Mouse (Mus musculus) ovary, postnatal 10 days (tissue): ENCODE measurements at regions not wholly inside any gene's neighbourhood (a gene's known extent, or its start where the extent isn't known, plus 50 kb on each side); places are given as distances from the start of the nearest gene placed in this dataset.
"Not testable (repeated sequence)": the region's sequence is repeated elsewhere in the genome, so short reads cannot be mapped to it uniquely, and the experiment has no call there.

Source experiments
- DNase-seq: peaks from one replicate; pipeline ENCODE4 v3.0.0; 2022; ENCODE audit warnings: low spot score

DNA sequence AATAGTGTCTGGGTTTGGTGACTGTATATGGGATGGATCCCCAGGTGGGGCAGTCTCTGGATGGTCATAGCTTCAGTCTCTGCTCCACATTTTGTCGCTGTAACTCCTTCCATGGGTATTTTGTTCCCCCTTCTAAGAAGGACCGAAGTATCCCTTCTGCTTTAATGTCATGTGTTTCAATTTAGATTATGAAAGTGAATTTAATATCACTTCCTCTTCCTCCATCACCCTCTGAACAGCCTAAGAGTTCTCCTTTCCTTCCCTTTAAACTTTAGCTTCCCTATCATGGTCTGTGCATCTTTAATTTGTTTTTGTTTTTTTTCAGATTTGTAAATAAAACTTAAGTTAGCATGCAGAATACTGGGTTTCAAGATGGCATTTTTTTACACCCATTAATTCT, 211.0 kb upstream of the Phyhipl start:
- DNase-seq = no peak

DNA sequence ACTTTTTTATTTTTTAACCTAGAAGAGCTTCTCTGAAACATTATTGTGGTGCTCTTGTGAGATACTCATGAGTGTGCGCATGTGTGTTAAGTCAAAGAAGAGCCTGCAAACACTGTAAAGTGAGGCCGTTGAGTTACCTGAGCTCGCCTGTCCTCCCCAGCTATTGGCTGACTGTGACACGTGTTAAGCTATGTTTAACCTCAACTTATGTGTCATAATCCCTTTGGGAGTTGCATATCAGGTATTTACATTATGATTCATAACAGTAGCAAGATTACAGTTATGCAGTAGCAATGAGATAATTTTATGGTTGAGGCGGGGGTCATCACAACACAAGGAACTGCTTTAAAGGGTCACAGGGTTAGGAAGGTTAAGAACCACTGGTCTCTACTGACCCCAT, 208.9 kb upstream of the Phyhipl start:
- no peak for DNase-seq

DNA sequence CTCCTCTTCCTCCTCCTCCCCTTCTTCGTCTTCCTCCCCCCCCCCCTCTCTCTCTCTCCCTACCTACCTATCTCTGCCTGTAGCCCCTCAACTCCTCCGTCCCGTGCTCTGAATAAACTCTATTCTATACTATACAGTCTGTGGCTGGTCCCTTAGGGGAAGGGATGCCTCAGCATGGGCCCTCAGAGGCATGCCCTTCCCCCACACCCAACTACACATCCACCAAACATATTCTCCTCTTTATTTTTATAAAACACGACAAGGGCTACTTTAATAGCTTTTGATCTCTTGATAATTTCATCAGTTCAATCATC, 206.2 kb upstream of the Phyhipl start:
- no peak for DNase-seq

DNA sequence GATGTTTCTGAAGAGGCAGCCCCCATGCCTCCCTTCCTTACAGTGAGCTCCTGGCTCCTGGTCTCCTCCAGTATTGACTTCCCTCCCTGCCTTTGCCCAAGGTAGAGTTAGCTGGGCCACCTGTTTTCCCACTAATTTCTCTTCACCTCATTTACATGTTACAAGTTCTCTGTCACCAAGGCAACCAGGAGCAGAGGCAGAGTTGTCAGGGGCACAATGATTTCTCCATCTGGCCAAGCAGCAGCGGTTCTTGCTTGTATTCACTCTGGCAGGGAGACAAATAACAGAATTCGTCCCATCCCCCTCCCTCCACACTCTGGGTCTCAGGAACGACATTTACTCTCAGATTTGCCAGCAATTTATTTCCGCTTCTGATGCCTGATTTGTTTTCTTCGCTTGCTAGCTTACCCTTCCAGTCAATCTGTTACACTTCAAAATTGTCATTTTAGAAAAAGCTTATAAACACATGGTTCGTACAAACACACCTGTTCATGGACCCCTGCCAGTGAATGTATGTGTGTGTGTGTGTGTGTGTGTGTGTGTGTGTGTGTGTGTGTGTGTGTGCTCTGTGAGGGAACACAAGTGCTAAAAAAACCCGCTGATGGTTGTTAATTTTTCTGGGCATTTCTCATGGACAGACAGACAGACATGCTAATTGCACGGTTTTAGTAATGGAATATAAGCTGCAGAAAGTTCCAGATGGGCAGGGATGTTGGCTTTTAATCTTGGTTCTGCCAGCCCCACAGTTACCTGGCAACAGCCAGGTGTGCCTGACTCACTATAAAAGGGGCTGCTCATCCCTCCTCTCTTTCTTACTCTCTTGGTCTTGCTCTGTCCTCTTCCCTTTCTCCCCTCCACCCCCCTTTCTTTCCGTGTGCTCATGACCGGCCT, 205.6 kb upstream of the Phyhipl start:
- DNase-seq = no peak

DNA sequence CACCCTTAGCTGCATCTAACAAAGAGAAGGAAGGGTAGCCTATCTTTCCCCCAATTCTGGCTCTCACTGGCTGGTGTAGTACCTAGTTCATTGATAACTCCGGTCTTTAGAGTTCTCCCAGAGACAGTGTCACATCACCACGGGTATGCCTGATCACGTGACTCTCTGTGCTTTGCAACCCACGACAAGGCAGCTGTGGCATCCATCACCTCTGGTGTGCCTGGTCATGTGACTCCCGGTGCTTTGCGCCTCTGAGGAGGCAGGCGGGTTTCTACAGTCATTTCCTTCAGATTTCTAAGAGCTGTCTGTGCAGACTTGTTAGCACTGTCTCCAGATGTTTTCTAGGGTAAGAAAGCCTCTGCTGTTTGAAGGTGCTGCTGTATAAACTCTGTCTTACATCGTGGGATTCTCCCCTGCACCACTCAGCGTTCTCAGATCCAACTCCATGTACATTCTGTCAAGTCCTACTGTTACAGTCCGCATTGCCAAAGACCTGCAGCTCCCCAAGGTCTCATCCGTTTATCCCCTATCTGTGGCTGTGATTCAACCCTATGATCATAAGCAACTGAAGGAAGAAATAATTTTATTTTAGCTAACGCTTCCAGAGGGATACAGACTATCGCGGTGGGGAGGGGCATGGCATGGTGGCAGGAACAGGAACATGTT, 201.5 kb upstream of the Phyhipl start:
- DNase-seq = no peak

DNA sequence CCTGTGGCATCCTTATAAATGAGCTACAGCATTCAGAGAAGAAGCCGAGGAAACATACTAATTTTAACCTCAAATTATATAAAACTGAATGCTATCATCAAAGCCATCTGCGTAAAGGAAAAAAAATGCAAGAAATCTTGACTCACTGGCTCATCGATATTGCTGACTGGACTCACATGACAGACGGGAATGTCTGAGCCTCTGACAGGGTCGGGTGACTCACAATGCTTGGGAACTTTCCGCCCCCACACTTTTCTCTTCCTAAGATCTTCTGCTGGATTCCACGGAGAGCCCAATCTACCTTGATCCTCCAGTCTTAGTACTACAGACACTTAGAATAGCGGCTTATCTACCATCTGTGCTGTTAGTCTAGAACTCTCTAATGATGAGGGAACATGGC, 200.2 kb upstream of the Phyhipl start:
- DNase-seq = no peak

DNA sequence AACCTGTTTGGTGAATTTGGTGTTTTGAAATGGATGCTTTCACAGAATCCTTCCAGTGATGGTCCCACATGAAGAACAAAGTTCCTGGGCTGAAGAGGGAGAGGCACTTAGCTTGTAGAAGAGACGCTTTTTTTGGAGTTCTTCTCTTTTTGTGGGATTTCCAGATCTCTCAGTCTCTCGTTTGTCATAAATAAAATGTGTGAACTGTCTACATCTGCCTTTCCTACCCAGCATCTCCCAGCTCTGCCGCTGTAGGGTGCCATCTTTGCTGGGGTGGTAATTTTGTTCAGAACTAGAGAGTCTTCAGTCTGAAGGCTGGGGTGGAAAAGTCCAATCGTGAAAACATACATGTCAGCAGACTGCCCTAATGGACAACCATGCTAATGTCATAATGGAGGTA, 197.8 kb upstream of the Phyhipl start:
- no peak for DNase-seq

DNA sequence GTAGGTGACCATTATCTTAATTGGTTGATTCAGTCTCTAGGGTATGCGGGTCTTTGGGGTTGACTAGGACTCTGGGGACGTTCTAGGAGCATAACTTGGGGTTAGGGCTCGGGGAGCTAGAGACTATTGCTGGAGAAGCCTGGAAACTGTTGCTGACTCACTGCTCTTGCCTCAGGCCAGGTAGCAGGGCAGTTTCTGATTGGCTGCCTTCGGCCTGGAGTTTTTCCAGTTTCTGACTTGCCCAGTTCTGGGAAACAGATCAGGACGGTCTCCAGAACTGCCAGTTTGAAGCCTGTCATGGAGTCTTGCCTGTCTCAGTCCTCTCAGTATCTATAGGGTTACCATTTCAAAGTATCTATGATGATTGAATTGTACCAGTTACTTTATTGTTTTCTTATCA, 192.4 kb upstream of the Phyhipl start:
- DNase-seq = no peak

DNA sequence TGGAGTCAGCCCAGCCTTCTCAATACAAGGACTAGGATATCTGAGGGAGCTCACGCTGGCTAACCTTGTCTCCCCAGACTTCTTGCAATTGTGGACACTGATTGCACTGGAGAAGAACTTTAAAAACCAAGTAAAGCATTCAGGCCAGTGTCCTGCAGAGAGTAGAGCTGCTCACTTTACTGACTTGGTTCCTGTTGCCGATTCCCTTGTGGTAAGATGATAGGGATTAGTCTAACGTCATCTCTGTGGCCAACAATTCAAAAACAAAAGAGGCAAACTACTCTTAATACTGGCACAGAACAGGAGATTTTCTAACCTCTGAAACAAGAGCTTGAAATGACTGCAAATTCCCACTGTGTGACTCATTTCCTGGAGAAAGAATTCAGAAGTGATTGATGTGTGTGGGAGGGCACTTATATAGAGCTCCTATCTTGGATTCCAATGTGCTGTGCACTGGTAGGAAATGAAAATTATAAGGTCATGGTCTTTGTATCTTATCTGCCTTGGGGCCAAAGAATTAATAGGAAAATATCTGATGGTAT, 191.6 kb upstream of the Phyhipl start:
- no peak for DNase-seq

DNA sequence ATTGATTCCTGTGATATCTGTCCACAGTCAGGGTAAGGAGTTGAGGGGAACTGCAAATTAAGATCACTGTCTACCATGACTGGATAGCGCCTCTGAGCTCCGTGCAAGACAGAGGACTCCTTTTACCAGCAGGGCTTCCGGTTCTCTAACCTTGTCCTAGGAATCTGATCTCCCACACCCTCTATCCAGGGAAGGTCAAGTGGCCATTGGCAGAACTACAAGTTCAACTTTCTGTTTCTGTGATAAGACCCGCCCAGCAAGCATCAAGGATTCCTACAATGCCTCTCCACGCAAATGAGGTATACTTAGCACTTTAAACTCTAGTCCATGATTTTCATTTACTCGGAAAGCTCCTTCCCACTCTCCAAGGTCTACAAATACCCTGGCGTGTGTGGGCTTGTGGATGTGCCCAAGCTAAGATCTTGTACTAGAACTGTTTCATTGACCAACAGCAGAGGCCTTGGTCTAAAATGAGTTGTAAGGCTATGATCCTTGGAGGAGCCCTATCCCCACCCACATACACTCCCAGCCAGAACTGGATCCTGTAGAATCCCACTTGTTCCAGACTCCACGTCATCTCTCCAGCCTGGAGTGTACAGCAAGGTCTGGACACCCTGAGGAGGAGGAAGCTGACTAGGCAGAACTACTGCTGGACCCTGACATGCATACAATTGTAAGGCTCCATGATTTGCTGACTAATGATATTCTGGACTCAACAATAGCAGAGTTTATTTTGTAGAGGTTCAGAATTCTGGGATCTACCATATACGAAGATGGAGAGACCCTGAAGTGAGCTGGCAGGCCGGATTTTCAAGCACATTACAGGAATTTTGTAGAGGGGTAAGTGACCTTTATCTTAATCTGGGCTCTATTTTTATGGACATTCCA, 190.8 kb upstream of the Phyhipl start:
- DNase-seq = no peak

DNA sequence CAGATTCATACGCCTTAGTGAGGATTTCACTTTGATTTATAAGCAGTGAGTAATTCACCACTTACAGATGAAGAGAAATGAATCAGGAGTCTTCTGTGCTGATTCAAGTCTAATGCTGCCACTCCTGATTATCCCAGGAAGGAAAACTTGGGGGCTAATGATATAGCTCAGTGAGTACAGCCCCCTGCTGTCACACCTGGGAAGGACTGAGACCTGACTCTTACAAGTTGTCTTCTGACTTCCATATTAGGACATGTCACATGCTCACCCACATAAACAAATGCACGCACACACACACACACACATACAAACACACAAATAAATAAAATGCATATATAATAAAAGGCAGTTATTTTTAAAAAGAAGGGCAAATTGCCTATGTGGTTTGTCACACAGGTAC, 188.1 kb upstream of the Phyhipl start:
- DNase-seq = no peak

DNA sequence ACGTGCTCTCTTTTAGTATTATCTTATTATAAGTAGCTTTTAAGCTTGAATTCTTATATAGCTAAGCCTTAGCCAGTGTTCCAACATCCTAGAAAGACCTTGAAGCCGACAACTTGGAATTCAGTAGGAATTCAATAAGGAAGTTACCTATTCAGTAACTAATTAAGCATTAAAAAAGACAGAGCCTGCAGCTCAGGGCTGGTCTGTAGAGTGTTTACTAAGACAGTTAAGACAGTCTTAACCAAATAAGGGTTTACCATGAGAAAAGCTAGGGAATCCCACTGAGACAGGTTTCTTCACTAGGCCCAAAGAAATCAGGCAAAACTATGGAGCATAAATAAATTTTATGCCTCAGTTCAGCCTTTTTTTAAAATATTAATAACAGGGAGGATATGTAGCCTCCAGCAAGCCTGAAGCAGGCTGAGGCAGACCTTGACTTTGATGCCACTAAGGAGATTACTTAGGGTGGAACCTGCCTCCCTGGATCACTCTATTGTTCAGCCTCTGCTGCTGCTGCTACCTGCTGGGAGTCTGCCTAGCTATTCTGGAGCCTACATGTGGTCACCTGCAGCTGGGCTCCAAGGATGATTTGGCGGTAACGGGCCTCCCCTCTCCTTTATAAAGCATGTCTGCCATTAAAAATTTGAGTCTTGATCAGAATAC, 186.5 kb upstream of the Phyhipl start:
- no peak for DNase-seq

DNA sequence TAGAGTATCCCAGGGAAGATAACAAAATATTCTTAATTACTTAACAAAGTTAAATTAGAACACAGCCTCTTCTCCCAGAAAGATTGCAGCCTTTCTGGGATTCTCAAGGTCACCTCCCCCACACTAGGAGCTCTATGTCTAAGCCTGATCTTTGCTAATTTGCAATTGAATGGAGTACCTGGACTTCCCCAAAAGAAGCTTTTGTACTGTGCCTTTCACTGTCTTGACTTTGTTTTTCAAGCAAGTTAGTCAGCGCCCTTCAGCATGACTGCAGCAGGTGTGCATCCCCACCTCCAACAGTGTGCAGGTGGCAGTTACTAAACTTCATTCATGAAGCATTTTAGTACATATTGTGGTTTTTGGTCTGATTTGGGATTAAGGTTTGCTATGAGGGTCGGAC, 185.4 kb upstream of the Phyhipl start:
- not testable (repeated sequence) for DNase-seq

DNA sequence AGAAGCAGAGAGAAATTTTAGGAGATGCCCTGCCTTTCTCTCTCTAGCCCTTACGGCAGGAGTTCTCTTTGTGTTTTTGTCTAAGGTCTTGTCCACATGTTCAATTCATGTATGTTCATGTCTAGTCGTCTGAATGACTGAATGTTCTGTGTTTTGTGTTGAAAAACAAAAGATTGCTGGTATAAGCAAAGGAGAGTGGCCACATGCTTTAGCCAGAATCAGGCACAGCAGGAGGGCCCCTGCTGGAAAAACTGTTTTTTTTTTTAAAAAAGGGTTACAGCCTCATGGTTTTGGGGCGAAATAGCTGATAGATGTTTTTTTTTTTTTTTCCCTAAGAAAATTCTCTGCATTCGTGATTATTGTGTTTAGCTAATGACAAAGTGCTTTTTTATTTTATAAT, 182.4 kb upstream of the Phyhipl start:
- no peak for DNase-seq

DNA sequence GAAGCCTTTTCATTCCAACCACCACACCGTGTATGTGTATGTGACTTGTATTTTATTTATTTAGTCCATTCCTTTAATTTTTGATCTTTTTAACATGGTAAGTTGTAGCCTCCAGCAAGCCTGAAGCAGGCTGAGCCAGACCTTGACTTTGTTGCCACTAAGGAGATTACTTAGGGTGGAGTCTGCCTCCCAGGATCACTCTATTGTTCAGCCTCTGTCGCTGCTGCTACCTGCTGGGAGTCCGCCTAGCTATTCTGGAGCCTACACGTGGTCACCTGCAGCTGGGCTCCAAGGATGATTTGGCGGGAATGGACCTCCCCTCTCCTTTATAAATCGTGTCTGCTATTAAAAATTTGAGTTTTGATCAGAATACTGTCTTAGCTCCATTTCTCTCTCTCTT, 181.6 kb upstream of the Phyhipl start:
- DNase-seq = no peak

DNA sequence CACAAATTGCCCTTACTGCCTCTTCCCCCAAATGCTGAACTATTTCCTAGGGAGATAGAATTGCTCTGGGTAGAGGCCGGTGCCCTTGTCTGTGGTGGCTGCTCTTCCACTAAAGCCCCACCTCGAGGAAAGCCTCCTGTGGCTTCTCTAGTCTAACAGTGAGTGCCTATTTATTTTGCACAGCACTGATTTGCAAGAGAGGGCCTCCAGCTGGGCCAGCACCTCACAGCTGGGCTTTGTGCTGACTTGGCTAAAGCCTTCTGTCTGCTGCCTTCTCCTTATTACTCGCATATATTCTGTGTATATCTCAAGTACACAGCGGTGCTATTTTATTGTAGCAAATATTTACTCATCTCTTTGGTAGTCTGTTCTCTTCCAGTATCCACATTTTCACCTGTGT, 176.9 kb upstream of the Phyhipl start:
- no peak for DNase-seq

DNA sequence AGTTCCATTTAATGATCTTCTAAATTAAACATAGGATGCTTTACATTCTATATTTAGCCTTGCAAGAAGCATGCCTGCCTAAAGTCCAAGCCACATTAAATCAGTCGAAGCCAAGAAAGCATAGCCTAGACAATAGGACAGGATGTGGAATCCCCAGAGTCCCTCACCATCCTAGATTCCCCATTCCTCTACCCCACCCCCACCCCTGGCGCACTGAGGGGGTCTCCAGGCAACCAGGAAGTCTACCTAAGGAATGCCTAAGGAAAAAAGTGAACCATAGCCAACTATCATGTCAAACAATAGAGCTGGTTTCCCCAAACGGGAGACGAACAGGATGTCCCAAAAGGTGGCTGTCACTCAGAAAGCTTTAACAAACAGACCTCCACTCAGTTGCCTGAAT, 172.5 kb upstream of the Phyhipl start:
- DNase-seq = no peak

DNA sequence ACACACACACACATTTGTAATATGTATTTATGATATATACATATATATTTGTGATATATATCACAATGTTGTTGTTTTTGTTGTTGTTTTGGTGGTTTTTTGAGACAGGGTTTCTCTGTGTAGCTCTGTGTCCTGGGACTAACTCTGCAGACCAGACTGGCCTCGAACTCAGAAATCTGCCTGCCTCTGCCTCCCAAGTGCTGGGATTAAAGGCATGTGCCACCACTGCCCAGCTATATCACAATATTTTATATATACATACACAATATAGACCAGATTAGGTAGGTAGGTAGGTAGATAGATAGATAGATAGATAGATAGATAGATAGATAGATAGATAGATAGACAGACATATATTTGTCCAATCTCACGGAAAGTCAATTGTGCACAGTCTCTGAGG, 171.8 kb upstream of the Phyhipl start:
- DNase-seq = not testable (repeated sequence)

DNA sequence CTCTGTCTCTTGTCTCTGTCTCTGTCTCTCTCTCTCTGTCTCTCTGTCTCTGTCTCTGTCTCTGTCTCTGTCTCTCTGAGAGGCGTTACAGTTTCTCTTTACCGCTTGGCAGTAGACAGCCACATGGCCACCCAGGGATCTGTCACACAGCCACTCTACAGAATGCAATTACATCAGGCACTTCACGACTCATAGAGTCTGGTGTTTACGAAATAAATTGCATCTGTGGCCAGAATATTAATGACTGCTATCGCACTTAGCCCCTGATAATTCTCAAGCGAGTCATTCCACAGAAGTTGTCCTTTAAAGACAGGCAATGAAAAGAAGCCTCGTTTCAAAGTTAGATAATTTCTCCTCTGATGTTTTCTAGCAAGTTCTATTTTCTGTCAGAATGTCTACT, 170.9 kb upstream of the Phyhipl start:
- DNase-seq = no peak

DNA sequence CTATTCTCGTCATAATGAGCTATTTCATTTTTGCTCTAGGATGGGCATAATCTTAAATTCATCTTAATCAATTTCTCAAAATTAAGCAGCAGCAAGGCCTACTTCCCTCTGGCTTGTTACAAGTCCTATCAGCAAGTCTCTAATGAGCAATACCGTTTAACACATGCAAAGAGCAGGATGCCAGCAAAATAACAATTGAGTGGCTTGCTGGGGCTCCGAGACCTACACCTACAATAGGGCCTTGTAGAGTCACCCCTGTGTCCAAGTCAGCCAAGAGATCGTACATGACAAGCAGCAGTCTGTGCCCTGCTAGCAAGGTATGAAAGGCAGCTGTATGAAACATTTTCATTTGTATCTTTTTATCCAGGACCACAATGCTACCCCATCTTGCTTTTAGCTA, 169.7 kb upstream of the Phyhipl start:
- no peak for DNase-seq

DNA sequence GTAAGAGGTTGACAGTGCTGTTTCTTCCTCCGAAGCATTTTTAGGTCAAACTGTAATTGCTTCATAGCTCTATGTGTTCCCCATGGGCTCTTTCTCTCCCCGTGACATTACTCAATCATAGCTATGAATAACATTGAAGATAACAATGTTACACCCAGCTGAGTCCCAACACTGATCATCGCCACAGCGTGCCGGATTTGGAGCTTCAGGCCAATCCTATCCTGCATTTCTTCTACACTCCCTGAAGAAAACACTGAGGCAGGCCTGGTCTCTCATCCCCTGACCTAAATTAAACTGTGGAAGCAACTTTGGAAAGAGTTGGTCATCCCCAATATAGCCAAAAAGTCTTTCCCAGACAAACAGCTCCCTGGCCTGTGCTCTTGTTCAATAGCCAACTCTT, 168.7 kb upstream of the Phyhipl start:
- DNase-seq = no peak

DNA sequence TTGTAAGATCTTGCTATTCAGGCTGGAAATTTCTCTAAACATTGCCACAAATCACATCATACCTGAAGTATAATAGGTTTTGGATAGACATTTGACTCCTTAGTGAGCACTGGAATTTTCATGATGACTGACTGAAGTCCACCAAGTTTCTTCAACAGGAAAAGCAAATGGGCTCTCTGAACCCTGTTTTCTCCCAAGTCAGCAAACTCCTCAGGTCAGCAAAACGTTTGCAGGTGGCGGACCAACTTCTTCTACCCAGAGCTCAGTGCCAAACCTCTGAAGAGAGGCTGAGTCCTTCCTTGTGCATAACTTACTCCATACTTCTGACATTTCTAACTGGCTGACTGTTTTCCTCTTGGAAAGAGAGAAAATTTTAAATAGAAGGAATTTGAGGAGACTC, 164.2 kb upstream of the Phyhipl start:
- DNase-seq = no peak
